Mouse (Mus musculus) ES-E14 (cell line): ENCODE results near the gene Brd1. TPM values are rescaled to one million over a fixed set of nuclear protein-coding genes. Genes with fewer than 3 reads are reported as not detected.
"Not testable (repeated sequence)": the region's sequence is repeated elsewhere in the genome, so short reads cannot be mapped to it uniquely, and the experiment has no call there.

Source experiments
- DNase-seq: peaks from one replicate; pipeline ENCODE4 v3.0.0-alpha.2; 2013; ENCODE audit warnings: low read depth, low spot score
- H3K27ac ChIP-seq: 2 replicates; pipeline ENCODE4 v1.5.1; 2012; ENCODE audit warnings: low read depth, mild to moderate bottlenecking, low read length, moderate library complexity, mixed read lengths; ENCODE audit not compliant: poor library complexity, insufficient read depth, severe bottlenecking
- H3K36me3 ChIP-seq: 2 replicates; pipeline ENCODE4 v1.6.1; 2012; ENCODE audit warnings: mild to moderate bottlenecking, low read length, moderate library complexity, mixed read lengths; ENCODE audit not compliant: control insufficient read depth, poor library complexity, insufficient read depth, severe bottlenecking
- H3K4me1 ChIP-seq, 2 experiments: fragments of 150-350 bp in 1 of 2; sonication (generic) in 1 of 2; 2 replicates each; pipeline ENCODE4 v1.6.1; 2012; ENCODE audit warnings: low read length in 2 of 2, mild to moderate bottlenecking in 1 of 2, mixed read lengths in 1 of 2; ENCODE audit not compliant: control insufficient read depth in 2 of 2, insufficient read depth in 2 of 2, poor library complexity in 1 of 2
- H3K4me3 ChIP-seq, 2 experiments: fragments of 150-350 bp in 1 of 2; sonication (generic) in 1 of 2; 2 replicates each; pipeline ENCODE4 v1.5.1; 2012; ENCODE audit warnings: low read length in 2 of 2, low read depth in 1 of 2, mild to moderate bottlenecking in 1 of 2, mixed read lengths in 1 of 2; ENCODE audit not compliant: insufficient read depth in 1 of 2, poor library complexity in 1 of 2, severe bottlenecking in 1 of 2
- H3K9ac ChIP-seq: 2 replicates; pipeline ENCODE4 v1.6.1; 2012; ENCODE audit warnings: low read depth, mild to moderate bottlenecking, low read length, mixed read lengths; ENCODE audit not compliant: poor library complexity, insufficient read depth, severe bottlenecking
- H3K9me3 ChIP-seq: fragments of 150-350 bp; sonication (generic); 2 replicates; pipeline ENCODE4 v1.6.1; 2012; ENCODE audit warnings: low read depth, mild to moderate bottlenecking, low read length; ENCODE audit not compliant: control insufficient read depth, insufficient read depth
- CHD2 ChIP-seq: IDR thresholded peaks from 2 replicates; pipeline ENCODE4 v1.6.1; 2014; ENCODE audit warnings: mild to moderate bottlenecking, low read depth, low read length, inconsistent platforms
- HCFC1 ChIP-seq: IDR thresholded peaks from 2 replicates; pipeline ENCODE4 v1.6.1; 2012; ENCODE audit warnings: low read length, inconsistent platforms, borderline replicate concordance; ENCODE audit not compliant: insufficient read depth
- MAFK ChIP-seq: IDR thresholded peaks from 2 replicates; pipeline ENCODE4 v1.6.1; 2014; ENCODE audit warnings: mild to moderate bottlenecking, low read depth, low read length, inconsistent platforms; ENCODE audit not compliant: insufficient read depth
- ZC3H11A ChIP-seq: IDR thresholded peaks from 2 replicates; pipeline ENCODE4 v1.6.1; 2012; ENCODE audit warnings: low read depth, mild to moderate bottlenecking, inconsistent platforms, low read length, borderline replicate concordance
- ZNF384 ChIP-seq: IDR thresholded peaks from 2 replicates; pipeline ENCODE4 v1.6.1; 2012; ENCODE audit warnings: low read depth, low read length, inconsistent platforms
- in situ Hi-C, 2 experiments: fragments of 600-800 bp; cut with MboI; formaldehyde crosslinking; loops; one replicate each; pipeline ENCODE4 v1.15.1; 2025; ENCODE audit warnings: low sequenced_read_pairs in 2 of 2, inconsistent platforms in 1 of 2; ENCODE audit not compliant: unreplicated experiment in 2 of 2
- total RNA-seq: library from RNA; depleted of rRNA; stranded (reverse); fragments of 300-350 nt; gene quantifications from 2 replicates; pipeline ENCODE4 v1.2.3, GENCODE M21; 2012

Brd1 gene
- total RNA-seq, 1 experiment = 54.2 TPM

- TF ChIP-seq HCFC1 (0 out of 2 replicates have a peak, but pooled peaks have one; percentile 10), ZNF384 (no peak)
These were observed 17.8 kb upstream of the Brd1 start, which contains the start of gene Zbed4 for GRCm38 (mm10) chr15:88751564-88752402. Gene Zbed4 (plus strand): TSS chr15:88751660.

GRCm38 (mm10) chr15:88750677-88751563, 16.9 kb upstream of the Brd1 start:
- peak; percentile 99 for DNase-seq
- Histone ChIP-seq H3K9me3 (no peaks in the 10 kb centered on the region), H3K9ac (peak overlapping the region; percentile 92), H3K27ac (peak overlapping the region; percentile 95), H3K36me3 (peaks cover 8% of the 10 kb centered on the region; the same call in 1 of the 2 replicates), H3K4me1 (peaks cover 7 to 10% of the 10 kb centered on the region in 2 experiments; a peak in 3 of 4 replicates), H3K4me3 (peak overlapping the region; percentile 63 to 76)
- TF ChIP-seq ZNF384 (no peak), CHD2 (no peak), MAFK (no peak)
- in situ Hi-C loops = no loop called here

More at GRCm38 (mm10) chr15:88751564-88752402, 17.8 kb upstream of the Brd1 start, which contains the start of gene Zbed4:
- H3K4me3 ChIP-seq = peak within 1 kb of the TSS; percentile 77 to 94
- H3K36me3 ChIP-seq = peaks cover 10% of the 10 kb centered on the region; the same call in 1 of the 2 replicates
- peak within 1 kb of the TSS; percentile 95 for H3K27ac ChIP-seq
- in situ Hi-C loops = no loop called here
- peak within 1 kb of the TSS; percentile 92 for H3K9ac ChIP-seq
- H3K4me1 ChIP-seq = peaks cover 5 to 7% of the 10 kb centered on the region in 2 experiments; a peak in 3 of 4 replicates
- DNase-seq = peak; percentile 41
- no peaks in the 10 kb centered on the region for H3K9me3 ChIP-seq

GRCm38 (mm10) chr15:88750032-88750431, 16.0 kb upstream of the Brd1 start:
- in situ Hi-C loops = no loop called here
- Histone ChIP-seq H3K9ac (no peak overlapping the region), H3K36me3 (0 out of 2 replicates have a peak, but pooled peaks cover 2% of the 10 kb centered on the region), H3K4me3 (peak overlapping the region in 1 of 2 experiments; percentile 76; a peak in 2 of 4 replicates), H3K4me1 (peaks cover 10 to 11% of the 10 kb centered on the region in 2 experiments; a peak in 3 of 4 replicates), H3K9me3 (no peaks in the 10 kb centered on the region), H3K27ac (no peak overlapping the region)
- DNase-seq = no peak
- TF ChIP-seq HCFC1 = no peak
- TF ChIP-seq ZC3H11A = no peak
- TF ChIP-seq MAFK = no peak
- no peak for TF ChIP-seq ZNF384
- no peak for TF ChIP-seq CHD2

GRCm38 (mm10) chr15:88749617-88750016, 15.6 kb upstream of the Brd1 start:
- H3K27ac ChIP-seq, H3K9ac ChIP-seq, in situ Hi-C loops, H3K36me3 ChIP-seq, H3K9me3 ChIP-seq, DNase-seq: not testable (repeated sequence)
- H3K4me1 ChIP-seq = peaks cover 10 to 11% of the 10 kb centered on the region in 2 experiments; a peak in 3 of 4 replicates
- H3K4me3 ChIP-seq = peak overlapping the region in 1 of 2 experiments; percentile 76; a peak in 1 of 4 replicates
